Mouse (Mus musculus) telencephalon, adult 2 months (tissue): Measurements from ENCODE around the gene Vmn1r61.

Source experiments
- DNase-seq: peaks from one replicate; pipeline ENCODE4 v3.0.0-alpha.2; 2011; ENCODE audit warnings: low read depth, low spot score

Gene Vmn1r61

GRCm38 (mm10) chr7:5613195-5613594, at the start of gene Vmn1r61:
TSS of gene Vmn1r61 (minus strand) at chr7:5613295.
- DNase-seq = no peak
